Comparison of ENCODE assay signal across 9 mouse cellular contexts in genomic region chr16:33999388-33999787, GRCm38 (mm10). TPM values are rescaled to one million over a fixed set of nuclear protein-coding genes. Genes with fewer than 3 reads are reported as not detected.
A peak's percentile ranks its signal among the peaks of the same experiment; 100 is the strongest.
DNase-seq lines count a peak whose midpoint lies in the region; ATAC-seq and TF ChIP-seq lines count a peak whose summit lies in the region.
"Had no signal": no experiment of that assay in that cellular context is flagged by ENCODE, and none has a peak within 500 bp of the region (broad histone marks: within the 10 kb centered on the region; RNA-seq: fewer than 3 reads in every experiment).

No protein-coding gene starts in this region.

- no peaks in the 10 kb centered on the region for H3K27me3 ChIP-seq in cerebellum, adult 2 months (ENCODE audit: control insufficient read depth, insufficient read depth, low read length)
- no peaks in the 10 kb centered on the region for H3K27me3 ChIP-seq in liver, postnatal 0 days (ENCODE audit: insufficient read depth, low read length)
- H3K27me3 ChIP-seq: heart, embryonic 15.5 days had no signal

- no peak for TF ChIP-seq POLR2A in cerebellum, adult 2 months (IDR thresholded peaks at IDR 0.05; ENCODE audit: borderline replicate concordance, insufficient read depth, low read length)

- WGBS in cerebellum, adult 2 months = 59% methylated on average over 3 of the region's 3 CpGs
- 21% methylated on average over 3 of the region's 3 CpGs for WGBS in liver, postnatal 0 days (ENCODE audit: insufficient replicate concordance)

- H3K4me3 ChIP-seq in cerebellum, adult 2 months (replicated peaks; ENCODE audit: insufficient read depth, low read depth, low read length) = no peak overlapping the region
- H3K4me3 ChIP-seq in liver, postnatal 0 days (ENCODE audit: low read depth, low read length) = no peak overlapping the region
- H3K4me3 ChIP-seq: heart, embryonic 15.5 days had no signal

- H3K9ac ChIP-seq in liver, postnatal 0 days (replicated peaks) = no peak overlapping the region
- H3K9ac ChIP-seq: heart, embryonic 15.5 days had no signal

- H3K36me3 ChIP-seq in liver, postnatal 0 days (replicated peaks; ENCODE audit: insufficient read depth, low read length) = no peaks in the 10 kb centered on the region
- H3K36me3 ChIP-seq: heart, embryonic 15.5 days had no signal

- no peak overlapping the region for H3K27ac ChIP-seq in cerebellum, adult 2 months (ENCODE audit: insufficient read depth, low read length)
- H3K27ac ChIP-seq in liver, postnatal 0 days (ENCODE audit: low read depth) = no peak overlapping the region
- H3K27ac ChIP-seq: heart, embryonic 15.5 days had no signal

- no peaks in the 10 kb centered on the region for H3K9me3 ChIP-seq in liver, postnatal 0 days (ENCODE audit: low read length)
- H3K9me3 ChIP-seq: heart, embryonic 15.5 days had no signal

- H3K4me1 ChIP-seq in cerebellum, adult 2 months (ENCODE audit: control insufficient read depth, insufficient read depth, low read length) = peaks cover 9% of the 10 kb centered on the region
- no peaks in the 10 kb centered on the region for H3K4me1 ChIP-seq in liver, postnatal 0 days (ENCODE audit: insufficient read depth)

- H3K4me2 ChIP-seq in liver, postnatal 0 days (ENCODE audit: low read depth, low read length) = no peak overlapping the region
- H3K4me2 ChIP-seq: heart, embryonic 15.5 days had no signal

- peak; percentile 51 for TF ChIP-seq CTCF in cerebellum, adult 2 months (IDR thresholded peaks at IDR 0.05; ENCODE audit: borderline replicate concordance, insufficient read depth, low read depth, low read length)
- TF ChIP-seq CTCF in liver, postnatal 0 days (IDR thresholded peaks at IDR 0.05; ENCODE audit: low read depth) = peak; percentile 68

- peak; percentile 25 for DNase-seq in cerebellum, adult 11 months
- no peak for DNase-seq in cerebellum, adult 11-12 months
- peak; percentile 48 for DNase-seq in ovary, postnatal 14 days (ENCODE audit: low spot score)
- DNase-seq in ovary, adult 18-20 months (ENCODE audit: low spot score) = no peak
- DNase-seq in cerebellum, adult 2 months = peak; percentile 30 to 42
- peak; percentile 76 for DNase-seq in heart, postnatal 4 days
- DNase-seq in liver, postnatal 0 days = peak; percentile 57
- DNase-seq in thymus, postnatal 25 days = peak; percentile 31

- TF ChIP-seq EP300 in liver, postnatal 0 days (IDR thresholded peaks at IDR 0.05; ENCODE audit: low read depth) = no peak

- no peak for ATAC-seq in liver, postnatal 0 days

RNA-seq across cellular contexts. Expression of gene Umps, which starts 32.5 kb away (rescaled TPM):
- 12.5 and 12.7 TPM in 2 replicates for polyA plus RNA-seq in cerebellum, adult 2 months (2012; rRNA removed)
- 10 to 100 TPM; 17.0 to 18.1 TPM for total RNA-seq in heart, postnatal 4 days (2021)
- 16.7 and 18.6 TPM in 2 replicates for polyA plus RNA-seq in liver, postnatal 0 days (2015; fragmentation: Nextera tagmentation; extraction: Ambion mirVana)

Comparison
In these comparisons a context has a peak if more than half of its experiments do, and no peak if none do; other contexts are left out.
1. DNase-seq: peak in cerebellum, adult 11 months (single experiment), ovary, postnatal 14 days (single experiment), cerebellum, adult 2 months (2 of 2), heart, postnatal 4 days (single experiment), liver, postnatal 0 days (single experiment) and thymus, postnatal 25 days (single experiment); none in cerebellum, adult 11-12 months (single experiment) and ovary, adult 18-20 months (single experiment).